Mouse (Mus musculus) stomach, postnatal 0 days (tissue): ENCODE data around the gene Xylt2.

ENCODE experiments used
- CTCF ChIP-seq: IDR thresholded peaks from 2 replicates; pipeline ENCODE4 v1.5.1; 2016; ENCODE audit warnings: antibody characterized with exemption, low read depth, mild to moderate bottlenecking, moderate library complexity
- EP300 ChIP-seq: optimal IDR thresholded peaks from 2 replicates; pipeline ENCODE3; 2016; ENCODE audit warnings: antibody characterized with exemption

DNA sequence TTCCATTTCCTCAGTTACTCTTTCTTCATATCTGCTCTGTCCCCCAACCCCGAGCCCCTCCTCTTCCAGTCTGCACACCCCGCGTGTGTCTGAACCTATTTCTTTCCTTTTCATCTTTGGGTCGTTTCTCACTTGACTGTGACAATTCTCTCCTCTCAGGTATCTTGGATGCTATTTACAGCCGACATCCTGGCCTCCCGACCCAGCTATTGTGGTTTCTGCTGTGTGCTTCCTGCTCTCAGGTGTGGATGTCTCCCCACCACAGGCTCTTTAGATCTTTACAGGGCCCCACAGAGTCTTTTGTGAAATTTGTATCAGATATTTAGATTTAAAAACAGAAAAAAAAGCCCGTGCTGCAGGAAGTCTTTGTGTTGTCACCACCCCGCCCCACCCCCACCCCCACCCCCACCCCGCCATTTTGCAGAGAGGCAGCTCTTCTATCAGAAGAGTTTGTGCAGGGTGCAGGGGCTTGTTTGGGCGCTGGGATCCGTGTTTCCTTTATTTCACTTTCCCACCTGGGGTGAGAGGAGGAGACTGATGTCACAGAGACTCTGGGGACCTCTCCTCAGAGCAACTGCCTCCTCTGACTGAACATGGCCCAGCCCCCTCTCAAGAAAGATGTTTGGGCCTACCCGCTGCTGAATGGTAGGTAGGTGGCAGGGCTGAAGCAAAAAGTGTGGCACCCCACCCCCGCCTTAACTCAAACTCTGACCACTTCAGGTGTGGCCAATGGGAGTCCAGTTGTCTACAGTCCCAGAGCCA is 20.6 kb upstream of the Xylt2 start:
- TF ChIP-seq CTCF: no peak
- TF ChIP-seq EP300: no peak
